ENCODE assay signal across 8 mouse cellular contexts in genomic region chr6:87850900-87851614, GRCm38 (mm10). TPM values are rescaled to one million over a fixed set of nuclear protein-coding genes. Genes with fewer than 3 reads are reported as not detected.
DNase-seq lines count a peak whose midpoint lies in the region; ATAC-seq and TF ChIP-seq lines count a peak whose summit lies in the region.

Gene Cnbp (minus strand): TSS chr6:87851106.

- peak within 1 kb of the TSS; percentile 95 for H3K4me3 ChIP-seq in bone marrow, adult 2 months (replicated peaks; ENCODE audit: control insufficient read depth, low read depth, low read length)
- peak within 1 kb of the TSS; percentile 84 for H3K4me3 ChIP-seq in embryonic facial prominence, embryonic 15.5 days (replicated peaks)
- peak within 1 kb of the TSS; percentile 100 for H3K4me3 ChIP-seq in kidney, embryonic 14.5 days (ENCODE audit: low read length)
- peak within 1 kb of the TSS; percentile 98 for H3K4me3 ChIP-seq in limb, embryonic 15.5 days

- WGBS in bone marrow, adult 2 months = under 1% methylated on average over 55 of the region's 55 CpGs
- WGBS in embryonic facial prominence, embryonic 15.5 days = under 1% methylated on average over 55 of the region's 55 CpGs
- under 1% methylated on average over 54 of the region's 55 CpGs for WGBS in kidney, embryonic 14.5 days
- WGBS in limb, embryonic 15.5 days = under 1% methylated on average over 55 of the region's 55 CpGs

- H3K27me3 ChIP-seq in embryonic facial prominence, embryonic 15.5 days = no peaks in the 10 kb centered on the region
- no peaks in the 10 kb centered on the region for H3K27me3 ChIP-seq in kidney, embryonic 14.5 days (ENCODE audit: control insufficient read depth, insufficient read depth, low read length)
- H3K27me3 ChIP-seq in limb, embryonic 15.5 days = no peaks in the 10 kb centered on the region

- peak; percentile 96 for DNase-seq in 416B (ENCODE audit: low read depth)
- DNase-seq in heart, adult 9 months (ENCODE audit: low spot score in 2 of 2) = peak; percentile 95
- peak; percentile 80 to 88 for DNase-seq in monocyte, adult 2 months (ENCODE audit: low read depth in 1 of 2, low spot score in 2 of 2)
- peak; percentile 96 to 97 for DNase-seq in spleen, postnatal 36 days (ENCODE audit: low spot score in 2 of 2)

- peaks cover 3% of the 10 kb centered on the region; the same call in 1 of the 2 replicates for H3K4me1 ChIP-seq in bone marrow, adult 2 months (ENCODE audit: control insufficient read depth, insufficient read depth, low read length)
- peaks cover 23% of the 10 kb centered on the region for H3K4me1 ChIP-seq in embryonic facial prominence, embryonic 15.5 days
- H3K4me1 ChIP-seq in kidney, embryonic 14.5 days (ENCODE audit: control insufficient read depth, insufficient read depth, low read length) = peaks cover 12% of the 10 kb centered on the region
- peaks cover 27% of the 10 kb centered on the region for H3K4me1 ChIP-seq in limb, embryonic 15.5 days

- peak; percentile 91 for TF ChIP-seq POLR2A in bone marrow, adult 2 months (IDR thresholded peaks at IDR 0.05; ENCODE audit: borderline replicate concordance, control insufficient read depth, low read depth, low read length)

- ATAC-seq in embryonic facial prominence, embryonic 15.5 days (ENCODE audit: insufficient number of reproducible peaks, low FRiP score, low TSS enrichment, low read depth) = peak; percentile 99
- peak; percentile 99 for ATAC-seq in kidney, embryonic 14.5 days (ENCODE audit: low FRiP score, low TSS enrichment)
- ATAC-seq in limb, embryonic 15.5 days (ENCODE audit: insufficient number of reproducible peaks, low FRiP score, low TSS enrichment, low read depth) = peak; percentile 98

- H3K4me2 ChIP-seq in embryonic facial prominence, embryonic 15.5 days (replicated peaks) = peak within 1 kb of the TSS; percentile 83
- H3K4me2 ChIP-seq in kidney, embryonic 14.5 days (replicated peaks; ENCODE audit: low read depth, low read length) = peak within 1 kb of the TSS; percentile 77
- peak within 1 kb of the TSS; percentile 84 for H3K4me2 ChIP-seq in limb, embryonic 15.5 days

- no peak for TF ChIP-seq CTCF in bone marrow, adult 2 months (IDR thresholded peaks at IDR 0.05; ENCODE audit: control insufficient read depth, insufficient read depth, low read length)

- H3K9ac ChIP-seq in embryonic facial prominence, embryonic 15.5 days = peak within 1 kb of the TSS; percentile 96
- peak within 1 kb of the TSS; percentile 99 for H3K9ac ChIP-seq in kidney, embryonic 14.5 days (ENCODE audit: low read depth, low read length)
- peak within 1 kb of the TSS; percentile 99 for H3K9ac ChIP-seq in limb, embryonic 15.5 days

- peak within 1 kb of the TSS; percentile 94 for H3K27ac ChIP-seq in bone marrow, adult 2 months (ENCODE audit: control insufficient read depth, insufficient read depth, low read depth, low read length, poor library complexity)
- H3K27ac ChIP-seq in embryonic facial prominence, embryonic 15.5 days (replicated peaks) = peak within 1 kb of the TSS; percentile 96
- peak within 1 kb of the TSS; percentile 94 for H3K27ac ChIP-seq in kidney, embryonic 14.5 days (ENCODE audit: low read depth, low read length)
- H3K27ac ChIP-seq in limb, embryonic 15.5 days = peak within 1 kb of the TSS; percentile 96

- H3K36me3 ChIP-seq in embryonic facial prominence, embryonic 15.5 days = no peaks in the 10 kb centered on the region
- peaks cover 25% of the 10 kb centered on the region for H3K36me3 ChIP-seq in kidney, embryonic 14.5 days (ENCODE audit: control insufficient read depth, insufficient read depth, low read length)
- H3K36me3 ChIP-seq in limb, embryonic 15.5 days = 0 out of 2 replicates have a peak, but pooled peaks cover 3% of the 10 kb centered on the region

- H3K9me3 ChIP-seq in embryonic facial prominence, embryonic 15.5 days (replicated peaks) = no peaks in the 10 kb centered on the region
- no peaks in the 10 kb centered on the region for H3K9me3 ChIP-seq in kidney, embryonic 14.5 days (ENCODE audit: control insufficient read depth, low read length)
- H3K9me3 ChIP-seq in limb, embryonic 15.5 days = no peaks in the 10 kb centered on the region

RNA-seq across cellular contexts. Expression of gene Cnbp, which starts in this region (rescaled TPM):
- polyA plus RNA-seq in bone marrow, adult 2 months (2011; ENCODE audit: insufficient read depth, insufficient read length, low replicate concordance, missing spikeins) = 180 and 237 TPM in 2 replicates
- 999 and 1,010 TPM in 2 replicates for polyA plus RNA-seq in embryonic facial prominence, embryonic 15.5 days (2015; fragmentation: Nextera tagmentation; extraction: Ambion mirVana)
- polyA plus RNA-seq in kidney, embryonic 14.5 days (2014; fragmentation: Nextera tagmentation; extraction: Ambion mirVana) = 1,222 and 1,346 TPM in 2 replicates
- polyA plus RNA-seq in limb, embryonic 15.5 days (2015; fragmentation: Nextera tagmentation; extraction: Ambion mirVana) = 1,091 and 1,093 TPM in 2 replicates

Comparison
In these comparisons a context has a peak if more than half of its experiments do, and no peak if none do; other contexts are left out.
1. Peak in every context shown above with its lines: DNase-seq, ATAC-seq, H3K4me3 ChIP-seq and H3K27ac ChIP-seq.